Mouse (Mus musculus) ES-Bruce4 (cell line): ENCODE measurements around the gene 2310061I04Rik. TPM values are rescaled to one million over a fixed set of nuclear protein-coding genes. Genes with fewer than 3 reads are reported as not detected.
A peak's percentile ranks its signal among the peaks of the same experiment; 100 is the strongest.

ENCODE experiments used
- H3K27ac ChIP-seq: 2 replicates; pipeline ENCODE4 v1.5.1; 2012; ENCODE audit warnings: low read length, inconsistent platforms; ENCODE audit not compliant: insufficient read depth
- H3K27me3 ChIP-seq: 2 replicates; pipeline ENCODE4 v1.6.1; 2012; ENCODE audit warnings: mild to moderate bottlenecking, low read length, inconsistent platforms; ENCODE audit not compliant: control insufficient read depth, poor library complexity, insufficient read depth, severe bottlenecking
- H3K36me3 ChIP-seq: 2 replicates; pipeline ENCODE4 v1.6.1; 2012; ENCODE audit warnings: inconsistent platforms, mild to moderate bottlenecking, low read length, moderate library complexity; ENCODE audit not compliant: control insufficient read depth, poor library complexity, insufficient read depth, severe bottlenecking
- H3K4me1 ChIP-seq: one replicate; pipeline ENCODE4 v1.8.1; 2011; ENCODE audit warnings: low read length; ENCODE audit not compliant: control insufficient read depth, insufficient read depth
- H3K4me3 ChIP-seq: 2 replicates; pipeline ENCODE4 v1.5.1; 2011; ENCODE audit warnings: low read depth, mild to moderate bottlenecking, low read length
- H3K9ac ChIP-seq: 2 replicates; pipeline ENCODE4 v1.6.1; 2012; ENCODE audit warnings: low read depth, mild to moderate bottlenecking, inconsistent platforms; ENCODE audit not compliant: poor library complexity, severe bottlenecking
- H3K9me3 ChIP-seq: replicated peaks from 2 replicates; pipeline ENCODE4 v1.6.1; 2012; ENCODE audit warnings: mild to moderate bottlenecking, low read length, inconsistent platforms; ENCODE audit not compliant: control insufficient read depth, poor library complexity, insufficient read depth, severe bottlenecking
- CTCF ChIP-seq: IDR thresholded peaks from one replicate; pipeline ENCODE4 v1.8.1; 2011; ENCODE audit warnings: low read depth, low read length
- EP300 ChIP-seq: IDR thresholded peaks from 2 replicates; pipeline ENCODE4 v1.6.1; 2011; ENCODE audit warnings: low read depth, low read length; ENCODE audit not compliant: insufficient read depth
- POLR2A ChIP-seq: IDR thresholded peaks from one replicate; pipeline ENCODE4 v1.8.1; 2011; ENCODE audit warnings: low read length; ENCODE audit not compliant: insufficient read depth
- polyA plus RNA-seq: library from polyadenylated mRNA; stranded (reverse); fragments of >200 nt; gene quantifications from 2 replicates; pipeline ENCODE4 v1.2.4, GENCODE M21; 2011; ENCODE audit warnings: low read depth; ENCODE audit not compliant: missing spikeins, insufficient read depth, insufficient read length

2310061I04Rik gene
- polyA plus RNA-seq, 1 experiment, result 58.9 TPM

GRCm38 (mm10) chr17:35869346-35870067, 27.7 kb downstream of the 2310061I04Rik start:
- H3K27me3 ChIP-seq, result no peaks in the 10 kb centered on the region
- peak overlapping the region; percentile 82; the same call in 1 of the 2 replicates for H3K9ac ChIP-seq
- peaks cover 2% of the 10 kb centered on the region for H3K4me1 ChIP-seq
- no peaks in the 10 kb centered on the region for H3K9me3 ChIP-seq
- peak overlapping the region; percentile 94 for H3K27ac ChIP-seq
- 0 out of 2 replicates have a peak, but pooled peaks cover 1% of the 10 kb centered on the region for H3K36me3 ChIP-seq
- H3K4me3 ChIP-seq, result peak overlapping the region; percentile 67
- no peak for TF ChIP-seq CTCF
- TF ChIP-seq EP300, result peak; percentile 85
- TF ChIP-seq POLR2A, result no peak

GRCm38 (mm10) chr17:35868961-35869345, 28.3 kb downstream of the 2310061I04Rik start:
- no peak for TF ChIP-seq POLR2A
- TF ChIP-seq CTCF, result no peak
- TF ChIP-seq EP300, result no peak

GRCm38 (mm10) chr17:35868165-35868820, 28.9 kb downstream of the 2310061I04Rik start:
- Histone ChIP-seq H3K4me3 (peak overlapping the region; percentile 67), H3K4me1 (peaks cover 5% of the 10 kb centered on the region), H3K36me3 (no peaks in the 10 kb centered on the region), H3K9ac (peak overlapping the region; percentile 82), H3K27me3 (no peaks in the 10 kb centered on the region), H3K9me3 (no peaks in the 10 kb centered on the region), H3K27ac (peak overlapping the region; percentile 93)
- TF ChIP-seq CTCF (no peak), EP300 (no peak), POLR2A (no peak)

More at GRCm38 (mm10) chr17:35868961-35869345, 28.3 kb downstream of the 2310061I04Rik start:
- peaks cover 4% of the 10 kb centered on the region for H3K4me1 ChIP-seq
- H3K4me3 ChIP-seq, result peak overlapping the region; percentile 67
- H3K9ac ChIP-seq, result peak overlapping the region; percentile 82; the same call in 1 of the 2 replicates
- H3K27me3 ChIP-seq, result no peaks in the 10 kb centered on the region
- H3K9me3 ChIP-seq, result no peaks in the 10 kb centered on the region
- H3K27ac ChIP-seq, result peak overlapping the region; percentile 93
- H3K36me3 ChIP-seq, result no peaks in the 10 kb centered on the region

GRCm38 (mm10) chr17:35866911-35867890, 30.0 kb downstream of the 2310061I04Rik start:
- H3K27ac ChIP-seq, result 0 out of 2 replicates have a peak overlapping the region, but pooled peaks have one; percentile 1
- peaks cover 5% of the 10 kb centered on the region for H3K4me1 ChIP-seq
- H3K4me3 ChIP-seq, result peak overlapping the region; percentile 91
- H3K27me3 ChIP-seq, result no peaks in the 10 kb centered on the region
- peak overlapping the region; percentile 82 for H3K9ac ChIP-seq
- H3K9me3 ChIP-seq, result no peaks in the 10 kb centered on the region
- no peaks in the 10 kb centered on the region for H3K36me3 ChIP-seq
- TF ChIP-seq CTCF (peak; percentile 25), EP300 (no peak), POLR2A (no peak)

- H3K9ac ChIP-seq, result peak overlapping the region; percentile 82
- H3K27ac ChIP-seq, result peak overlapping the region; percentile 39
- H3K4me3 ChIP-seq, result peak overlapping the region; percentile 91
- no peak for TF ChIP-seq CTCF
- TF ChIP-seq EP300, result no peak
- no peak for TF ChIP-seq POLR2A
- no peaks in the 10 kb centered on the region for H3K36me3 ChIP-seq
- H3K27me3 ChIP-seq, result no peaks in the 10 kb centered on the region
- peaks cover 5% of the 10 kb centered on the region for H3K4me1 ChIP-seq
- no peaks in the 10 kb centered on the region for H3K9me3 ChIP-seq
These were observed 30.9 kb downstream of the 2310061I04Rik start for GRCm38 (mm10) chr17:35866281-35866831.
